Mouse (Mus musculus) CH12.LX (cell line): ENCODE measurements at regions not wholly inside any gene's neighbourhood (a gene's known extent, or its start where the extent isn't known, plus 50 kb on each side); places are given as distances from the start of the nearest gene placed in this dataset.

Experiments used
- DNase-seq: peaks from one replicate; pipeline ENCODE4 v3.0.0-alpha.2; 2013; ENCODE audit errors: extremely low read depth
- H3K27ac ChIP-seq: 2 replicates; pipeline ENCODE4 v1.5.1; 2012; ENCODE audit warnings: low read depth, mild to moderate bottlenecking, control low read depth, moderate library complexity; ENCODE audit not compliant: insufficient read depth
- H3K27me3 ChIP-seq: replicated peaks from 2 replicates; pipeline ENCODE3; 2012; ENCODE audit warnings: inconsistent platforms
- H3K36me3 ChIP-seq, 2 experiments: replicated peaks in 1 of 2; 2 replicates each; pipeline versions ENCODE3 to v1.6.1; 2012; ENCODE audit warnings: inconsistent platforms in 1 of 2, low read length in 1 of 2, mild to moderate bottlenecking in 1 of 2, mixed read lengths in 1 of 2, moderate library complexity in 1 of 2; ENCODE audit not compliant: control insufficient read depth in 1 of 2, insufficient read depth in 1 of 2
- H3K4me1 ChIP-seq, 2 experiments: 2 replicates each; pipeline ENCODE4 v1.6.1; 2012; ENCODE audit warnings: inconsistent platforms in 1 of 2, moderate library complexity in 1 of 2; ENCODE audit not compliant: insufficient read depth in 2 of 2, control insufficient read depth in 1 of 2
- H3K4me2 ChIP-seq: 2 replicates; pipeline ENCODE4 v1.6.1; 2012; ENCODE audit warnings: low read depth, mild to moderate bottlenecking, control low read depth; ENCODE audit not compliant: poor library complexity, insufficient read depth, severe bottlenecking
- H3K4me3 ChIP-seq, 3 experiments: fragments of 150-350 bp in 1 of 3; sonication (generic) in 1 of 3; replicated peaks in 1 of 3; 2 replicates each; pipeline versions ENCODE3 to v1.5.1; 2011 to 2012; ENCODE audit warnings: low read depth in 2 of 3, low read length in 2 of 3, mild to moderate bottlenecking in 2 of 3, moderate library complexity in 2 of 3, control low read depth in 1 of 3, improper control_type of control experiment in 1 of 3, inconsistent platforms in 1 of 3, mixed read lengths in 1 of 3; ENCODE audit not compliant: poor library complexity in 1 of 3
- H3K79me2 ChIP-seq: replicated peaks from 2 replicates; pipeline ENCODE4 v1.6.1; 2012; ENCODE audit warnings: mild to moderate bottlenecking, moderate library complexity; ENCODE audit not compliant: control insufficient read depth, poor library complexity, insufficient read depth, severe bottlenecking; ENCODE audit errors: extremely low read depth
- H3K9ac ChIP-seq: 2 replicates; pipeline ENCODE4 v1.6.1; 2012; ENCODE audit warnings: low read depth, mild to moderate bottlenecking, control low read depth, moderate library complexity; ENCODE audit not compliant: insufficient read depth
- H3K9me3 ChIP-seq: replicated peaks from 2 replicates; pipeline ENCODE3; 2012; ENCODE audit warnings: low read length, inconsistent platforms, mixed read lengths
- BHLHE40 ChIP-seq: IDR thresholded peaks from 2 replicates; pipeline ENCODE4 v1.6.1; 2011; ENCODE audit warnings: mild to moderate bottlenecking, low read depth, low read length, improper control_type of control experiment
- CHD1 ChIP-seq: IDR thresholded peaks from 2 replicates; pipeline ENCODE4 v1.6.1; 2012; ENCODE audit warnings: low read depth, low read length, improper control_type of control experiment, inconsistent platforms
- CHD2 ChIP-seq: IDR thresholded peaks from 2 replicates; pipeline ENCODE4 v1.6.1; 2011; ENCODE audit warnings: low read length, improper control_type of control experiment
- CTCF ChIP-seq, 2 experiments: IDR thresholded peaks in 1 of 2; conservative IDR thresholded peaks in 1 of 2; 2 replicates each; pipeline ENCODE4 v1.5.1; 2011 to 2012; ENCODE audit warnings: low read depth in 2 of 2, low read length in 2 of 2, improper control_type of control experiment in 1 of 2, inconsistent platforms in 1 of 2, mild to moderate bottlenecking in 1 of 2, moderate library complexity in 1 of 2
- E2F4 ChIP-seq: IDR thresholded peaks from 2 replicates; pipeline ENCODE4 v1.6.1; 2011; ENCODE audit warnings: low read depth, low read length, improper control_type of control experiment; ENCODE audit not compliant: insufficient replicate concordance
- GABPA ChIP-seq: IDR thresholded peaks from 2 replicates; pipeline ENCODE4 v1.6.1; 2012; ENCODE audit warnings: low read depth, low read length, improper control_type of control experiment, inconsistent platforms; ENCODE audit not compliant: insufficient replicate concordance
- HCFC1 ChIP-seq: IDR thresholded peaks from 2 replicates; pipeline ENCODE4 v1.6.1; 2012; ENCODE audit warnings: low read depth, mild to moderate bottlenecking, inconsistent platforms, low read length, improper control_type of control experiment
- IRF4 ChIP-seq: IDR thresholded peaks from 2 replicates; pipeline ENCODE4 v1.6.1; 2014; ENCODE audit warnings: low read depth, mild to moderate bottlenecking, inconsistent platforms, low read length, improper control_type of control experiment
- MAFK ChIP-seq: IDR thresholded peaks from 2 replicates; pipeline ENCODE4 v1.6.1; 2011; ENCODE audit warnings: low read length, improper control_type of control experiment; ENCODE audit not compliant: insufficient replicate concordance
- MAX ChIP-seq: IDR thresholded peaks from 2 replicates; pipeline ENCODE4 v1.6.1; 2011; ENCODE audit warnings: low read length, improper control_type of control experiment
- MAZ ChIP-seq: IDR thresholded peaks from 2 replicates; pipeline ENCODE4 v1.6.1; 2012; ENCODE audit warnings: low read depth, mild to moderate bottlenecking, inconsistent platforms, low read length, improper control_type of control experiment, moderate library complexity
- MEF2A ChIP-seq: IDR thresholded peaks from 2 replicates; pipeline ENCODE4 v1.6.1; 2014; ENCODE audit warnings: low read depth, mild to moderate bottlenecking, inconsistent platforms, low read length, improper control_type of control experiment, borderline replicate concordance
- MXI1 ChIP-seq: IDR thresholded peaks from 2 replicates; pipeline ENCODE4 v1.6.1; 2011; ENCODE audit warnings: mild to moderate bottlenecking, low read depth, low read length, improper control_type of control experiment
- MYC ChIP-seq: IDR thresholded peaks from 2 replicates; pipeline ENCODE4 v1.6.1; 2011; ENCODE audit warnings: low read depth, mild to moderate bottlenecking, improper control_type of control experiment, low read length
- NRF1 ChIP-seq: IDR thresholded peaks from 2 replicates; pipeline ENCODE4 v1.6.1; 2014; ENCODE audit warnings: low read depth, mild to moderate bottlenecking, inconsistent platforms, low read length, improper control_type of control experiment, moderate library complexity
- PAX5 ChIP-seq: IDR thresholded peaks from 2 replicates; pipeline ENCODE4 v1.6.1; 2012; ENCODE audit warnings: low read length, inconsistent platforms, mixed read lengths
- POLR2A ChIP-seq: IDR thresholded peaks from 2 replicates; pipeline ENCODE4 v1.6.1; 2011; ENCODE audit warnings: low read depth, mild to moderate bottlenecking, improper control_type of control experiment, low read length
- RAD21 ChIP-seq: IDR thresholded peaks from 2 replicates; pipeline ENCODE4 v1.6.1; 2011; ENCODE audit warnings: low read depth, mild to moderate bottlenecking, low read length, improper control_type of control experiment, moderate library complexity
- RCOR1 ChIP-seq: conservative IDR thresholded peaks from 2 replicates; pipeline ENCODE4 v1.6.1; 2012; ENCODE audit warnings: low read depth, mild to moderate bottlenecking, inconsistent platforms, low read length, improper control_type of control experiment
- SIN3A ChIP-seq: IDR thresholded peaks from 2 replicates; pipeline ENCODE4 v1.6.1; 2012; ENCODE audit warnings: low read length, improper control_type of control experiment, inconsistent platforms
- SMC3 ChIP-seq: IDR thresholded peaks from 2 replicates; pipeline ENCODE4 v1.6.1; 2011; ENCODE audit warnings: low read depth, low read length, improper control_type of control experiment
- TBP ChIP-seq: conservative IDR thresholded peaks from 2 replicates; pipeline ENCODE4 v1.6.1; 2011; ENCODE audit warnings: low read depth, low read length, improper control_type of control experiment
- TCF12 ChIP-seq: IDR thresholded peaks from 2 replicates; pipeline ENCODE4 v1.6.1; 2014; ENCODE audit warnings: low read depth, mild to moderate bottlenecking, inconsistent platforms, low read length, improper control_type of control experiment
- USF1 ChIP-seq: IDR thresholded peaks from 2 replicates; pipeline ENCODE4 v1.6.1; 2014; ENCODE audit warnings: low read depth, mild to moderate bottlenecking, inconsistent platforms, low read length, improper control_type of control experiment
- USF2 ChIP-seq: conservative IDR thresholded peaks from 2 replicates; pipeline ENCODE4 v1.6.1; 2011; ENCODE audit warnings: low read depth, low read length, improper control_type of control experiment
- ZKSCAN1 ChIP-seq: IDR thresholded peaks from 2 replicates; pipeline ENCODE4 v1.6.1; 2012; ENCODE audit warnings: low read depth, inconsistent platforms, low read length, improper control_type of control experiment, borderline replicate concordance
- ZMIZ1 ChIP-seq: IDR thresholded peaks from 2 replicates; pipeline ENCODE4 v1.6.1; 2012; ENCODE audit warnings: low read depth, mild to moderate bottlenecking, inconsistent platforms, low read length, improper control_type of control experiment
- dilution Hi-C: fragments of 300-500 bp; cut with MboI; formaldehyde crosslinking; loops from 2 replicates; pipeline ENCODE4 v1.14.3; 2020; ENCODE audit warnings: low sequenced_read_pairs; ENCODE audit not compliant: extremely low pct_unique_long_range_greater_than_20kb, extremely low pct_ligation_motif_present
- in situ Hi-C: fragments of 300-500 bp; cut with MboI; formaldehyde crosslinking; loops from 3 replicates; pipeline ENCODE4 v1.14.3; 2019; ENCODE audit warnings: low sequenced_read_pairs, low pct_ligation_motif_present, low pct_unique_long_range_greater_than_20kb, mixed read lengths

DNA sequence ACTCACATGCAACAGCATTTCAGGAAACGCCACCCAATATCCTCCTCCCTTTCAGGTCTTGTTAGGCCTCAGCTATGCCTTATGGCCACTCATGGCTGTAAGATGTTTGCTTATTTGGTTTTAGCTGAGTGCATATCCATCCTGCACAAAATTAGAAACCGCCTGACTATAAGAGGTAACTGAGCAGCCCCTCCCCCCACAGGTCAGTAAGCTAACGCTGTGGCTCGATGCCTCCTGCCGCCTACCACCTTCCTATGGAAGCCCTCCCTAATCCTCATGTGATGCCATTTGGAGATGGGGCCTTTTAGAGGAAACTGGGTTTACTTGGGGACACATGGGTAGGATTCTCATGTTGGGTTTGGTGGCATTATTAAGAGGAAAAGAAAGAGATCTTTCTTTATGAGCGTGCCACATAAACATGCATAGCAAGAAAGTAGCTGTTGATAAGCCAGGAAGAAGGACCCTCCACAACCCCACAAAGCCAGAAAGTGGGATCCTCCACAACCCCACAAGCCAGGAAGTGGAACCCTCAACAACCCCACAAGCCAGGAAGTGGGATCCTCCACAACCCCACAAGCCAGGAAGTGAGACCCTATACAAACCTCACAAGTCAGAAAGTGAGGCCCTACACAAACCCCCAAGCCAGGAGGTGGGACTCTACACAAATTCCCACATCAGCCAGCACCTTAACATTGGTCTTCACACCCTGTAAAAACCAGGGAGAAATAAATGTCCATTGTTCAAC is 134.5 kb downstream of the Tmem17 start:
- dilution Hi-C loops: no loop called here
- H3K9me3 ChIP-seq: peaks cover 3% of the 10 kb centered on the region
- no peaks in the 10 kb centered on the region for H3K36me3 ChIP-seq
- H3K4me3 ChIP-seq: no peak overlapping the region
- no peaks in the 10 kb centered on the region for H3K27me3 ChIP-seq
- in situ Hi-C loops: loop anchor here (25.0 kb wide), 1 partner anchor 916 kb away; no protein-coding TSS in a partner anchor
- H3K9ac ChIP-seq: no peak overlapping the region
- no peak overlapping the region for H3K4me2 ChIP-seq
- H3K79me2 ChIP-seq: no peaks in the 10 kb centered on the region
- DNase-seq: no peak
- peaks cover 5 to 44% of the 10 kb centered on the region in 2 experiments for H3K4me1 ChIP-seq
- TF ChIP-seq MYC: no peak
- TF ChIP-seq USF2: no peak
- no peak for TF ChIP-seq NRF1
- TF ChIP-seq SIN3A: no peak
- TF ChIP-seq MXI1: no peak
- TF ChIP-seq E2F4: no peak
- no peak for TF ChIP-seq IRF4
- no peak for TF ChIP-seq ZMIZ1
- no peak for TF ChIP-seq CHD2
- TF ChIP-seq MAX: no peak
- no peak for TF ChIP-seq RCOR1
- no peak for TF ChIP-seq MAFK
- TF ChIP-seq GABPA: no peak
- TF ChIP-seq HCFC1: no peak
- no peak for TF ChIP-seq POLR2A
- TF ChIP-seq PAX5: no peak
- no peak for TF ChIP-seq USF1
- no peak for TF ChIP-seq CTCF (conservative IDR thresholded peaks at IDR 0.05 in 1 of 2, IDR thresholded peaks at IDR 0.05 in 1 of 2; ENCODE audit: low read depth in 2 of 2, low read length in 2 of 2)
- TF ChIP-seq CHD1: no peak
- TF ChIP-seq RAD21: no peak
- H3K27ac ChIP-seq: no peak overlapping the region

DNA sequence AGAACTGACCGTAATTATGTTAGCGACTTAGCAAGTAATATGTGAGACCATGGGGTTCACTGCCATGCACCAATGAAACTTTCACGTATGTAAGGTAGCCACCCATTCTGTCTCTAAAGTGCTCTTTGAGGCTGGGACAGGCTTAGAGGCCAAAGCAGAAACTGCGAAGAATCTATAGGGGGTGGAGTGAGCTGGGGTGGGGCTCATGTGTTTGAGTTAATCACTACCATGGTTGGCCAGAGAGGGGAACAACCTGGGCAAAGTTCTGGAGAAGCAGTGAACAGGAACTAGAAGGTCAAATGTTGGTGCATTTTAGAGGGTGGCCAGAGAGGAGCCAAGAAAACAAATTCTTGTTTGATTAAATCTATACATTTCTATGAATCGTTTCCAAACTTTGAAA is 136.4 kb downstream of the Tmem17 start:
- peaks cover 13 to 63% of the 10 kb centered on the region in 2 experiments for H3K4me1 ChIP-seq
- H3K79me2 ChIP-seq: no peaks in the 10 kb centered on the region
- dilution Hi-C loops (no loop called here), in situ Hi-C loops (loop anchor here (25.0 kb wide), 1 partner anchor 914 kb away; no protein-coding TSS in a partner anchor)
- H3K4me2 ChIP-seq: no peak overlapping the region
- no peak overlapping the region for H3K27ac ChIP-seq
- TF ChIP-seq BHLHE40: no peak
- no peak for TF ChIP-seq TBP
- no peak for TF ChIP-seq MAZ
- no peak for TF ChIP-seq MYC
- TF ChIP-seq PAX5: no peak
- no peak for TF ChIP-seq MEF2A
- TF ChIP-seq USF1: no peak
- TF ChIP-seq TCF12: no peak
- TF ChIP-seq CHD1: no peak
- no peak for TF ChIP-seq E2F4
- no peak for TF ChIP-seq ZKSCAN1
- TF ChIP-seq HCFC1: no peak
- no peak for TF ChIP-seq CTCF (conservative IDR thresholded peaks at IDR 0.05 in 1 of 2, IDR thresholded peaks at IDR 0.05 in 1 of 2; ENCODE audit: low read depth in 2 of 2, low read length in 2 of 2)
- no peak for TF ChIP-seq SIN3A
- TF ChIP-seq SMC3: no peak
- no peaks in the 10 kb centered on the region for H3K36me3 ChIP-seq
- H3K9ac ChIP-seq: no peak overlapping the region
- no peaks in the 10 kb centered on the region for H3K27me3 ChIP-seq
- no peak overlapping the region for H3K4me3 ChIP-seq
- no peak for DNase-seq
- no peaks in the 10 kb centered on the region for H3K9me3 ChIP-seq
